ENCODE assay signal across 2 mouse cellular contexts in the genomic region with DNA sequence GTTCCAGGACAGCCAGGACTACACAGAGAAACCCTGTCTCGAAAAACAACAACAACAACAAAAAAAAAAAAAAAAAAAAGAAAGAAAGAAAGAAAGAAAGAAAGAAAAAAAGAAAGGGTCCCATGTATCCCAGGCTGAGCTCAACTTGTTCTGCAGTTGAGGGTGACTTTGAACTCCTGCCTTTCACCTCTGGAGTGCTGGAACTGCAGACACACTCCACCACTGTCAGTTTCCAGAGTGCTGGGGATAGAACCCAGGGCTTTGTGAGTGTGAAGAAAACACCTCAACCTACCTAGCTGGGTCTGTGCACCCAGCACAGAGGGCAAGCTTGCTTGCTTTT. TPM values are rescaled to one million over a fixed set of nuclear protein-coding genes. Genes with fewer than 3 reads are reported as not detected.
"Had no signal": no experiment of that assay in that cellular context is flagged by ENCODE, and none has a peak within 500 bp of the region (broad histone marks: within the 10 kb centered on the region; RNA-seq: fewer than 3 reads in every experiment).

No protein-coding gene starts in this region.

RNA-seq across cellular contexts. Expression of gene Cabp1, which starts 32.3 kb away (rescaled TPM):
- total RNA-seq: hematopoietic stem cell, adult 5-6 weeks had no signal
- polyA plus RNA-seq: inflammation-experienced regulatory T-cells, adult 6 months had no signal
